ENCODE assay signal across 17 mouse cellular contexts in the genomic region with DNA sequence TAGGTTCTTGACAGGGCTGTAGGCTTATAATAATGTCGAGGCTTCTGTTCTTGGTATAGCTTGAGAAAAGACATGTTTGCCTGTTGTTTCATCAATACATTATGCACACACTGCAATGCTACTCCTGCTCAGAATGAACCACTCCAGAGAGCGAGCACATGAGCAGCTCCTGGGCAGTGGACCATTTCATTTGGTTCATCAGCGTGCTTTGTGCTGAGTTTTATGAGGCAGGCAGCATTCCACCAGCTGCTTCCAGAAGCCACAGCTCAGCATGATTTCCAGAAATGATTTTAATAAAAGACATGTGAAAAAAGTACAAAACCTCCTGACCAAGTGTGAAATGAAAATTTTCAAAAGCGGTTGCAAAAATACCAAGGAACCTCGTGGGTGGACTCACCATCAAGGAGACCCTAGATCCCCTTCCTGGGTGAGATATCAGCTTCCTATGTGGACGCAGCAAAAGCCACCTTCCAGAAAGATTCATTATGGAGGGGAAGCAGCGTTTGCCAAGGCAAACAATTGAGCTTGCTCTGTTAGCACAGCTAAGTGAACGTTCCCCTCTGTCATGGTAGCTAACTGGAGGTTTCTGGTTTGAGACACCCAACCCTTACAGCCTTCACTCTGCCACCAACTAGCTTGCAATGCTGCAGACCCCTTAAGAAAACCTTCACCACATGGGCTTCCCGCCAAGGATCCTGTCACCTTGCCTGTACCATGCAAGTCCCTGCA.
DNase-seq lines count a peak whose midpoint lies in the region; ATAC-seq and TF ChIP-seq lines count a peak whose summit lies in the region.
"Had no signal": no experiment of that assay in that cellular context is flagged by ENCODE, and none has a peak within 500 bp of the region (broad histone marks: within the 10 kb centered on the region; RNA-seq: fewer than 3 reads in every experiment).

No protein-coding gene starts in this region.

- intact Hi-C loops in heart, postnatal 25 days (cut with DNase I), result no loop called here

- no peaks in the 10 kb centered on the region for H3K9me3 ChIP-seq in hindbrain, embryonic 14.5 days (ENCODE audit: control insufficient read depth, low read length)
- H3K9me3 ChIP-seq in hindbrain, embryonic 11.5 days (ENCODE audit: control insufficient read depth, low read length), result no peaks in the 10 kb centered on the region
- H3K9me3 ChIP-seq in lung, postnatal 0 days (ENCODE audit: low read length), result no peaks in the 10 kb centered on the region
- H3K9me3 ChIP-seq: hindbrain, embryonic 15.5 days; midbrain, embryonic 13.5 days; stomach, embryonic 15.5 days had no signal

- ATAC-seq in hindbrain, embryonic 14.5 days (ENCODE audit: low FRiP score), result no peak
- no peak for ATAC-seq in hindbrain, embryonic 11.5 days (ENCODE audit: low FRiP score)
- ATAC-seq in lung, postnatal 0 days, result no peak
- ATAC-seq: forebrain, embryonic 14.5 days; midbrain, embryonic 13.5 days had no signal

- H3K27ac ChIP-seq in hindbrain, embryonic 14.5 days, result 0 out of 2 replicates have a peak overlapping the region, but pooled peaks have one; percentile 34
- H3K27ac ChIP-seq in hindbrain, embryonic 11.5 days (ENCODE audit: low read depth, low read length), result no peak overlapping the region
- H3K27ac ChIP-seq in lung, postnatal 0 days (ENCODE audit: low read length), result no peak overlapping the region
- H3K27ac ChIP-seq: hindbrain, embryonic 15.5 days; midbrain, embryonic 13.5 days; stomach, embryonic 15.5 days had no signal

- TF ChIP-seq CTCF in lung, postnatal 0 days (IDR thresholded peaks at IDR 0.05), result no peak

- DNase-seq in hindbrain, embryonic 14.5 days (ENCODE audit: low spot score), result no peak
- no peak for DNase-seq in hindbrain, embryonic 11.5 days (ENCODE audit: low spot score)
- peak; percentile 36 for DNase-seq in brain, adult 2 months (ENCODE audit: low read depth, low spot score)
- DNase-seq in kidney, adult 11 months, result peak; percentile 23
- DNase-seq in kidney, postnatal 36 days, result peak; percentile 39 to 46
- DNase-seq in lung, postnatal 0 days (ENCODE audit: low spot score), result no peak
- DNase-seq in retina, postnatal 1 day, result no peak
- DNase-seq in heart, postnatal 25 days (ENCODE audit: low spot score), result no peak
- DNase-seq: adrenal gland, postnatal 36 days; cerebellum, adult 18-20 months; lung, postnatal 10 days; right cerebral cortex, postnatal 4 days had no signal

- TF ChIP-seq EP300 in lung, postnatal 0 days (IDR thresholded peaks at IDR 0.05), result no peak

- no peak overlapping the region for H3K4me2 ChIP-seq in hindbrain, embryonic 14.5 days (replicated peaks)
- H3K4me2 ChIP-seq in hindbrain, embryonic 11.5 days (replicated peaks; ENCODE audit: low read depth, low read length), result no peak overlapping the region
- no peak overlapping the region for H3K4me2 ChIP-seq in lung, postnatal 0 days (replicated peaks; ENCODE audit: low read depth, low read length)
- H3K4me2 ChIP-seq: heart, embryonic 11.5 days; hindbrain, embryonic 15.5 days; midbrain, embryonic 13.5 days; stomach, embryonic 15.5 days had no signal

- 76% methylated on average over 9 of the region's 9 CpGs for WGBS in hindbrain, embryonic 14.5 days
- WGBS in hindbrain, embryonic 11.5 days, result 81% methylated on average over 9 of the region's 9 CpGs
- WGBS in lung, postnatal 0 days, result 58% methylated on average over 9 of the region's 9 CpGs

- H3K4me3 ChIP-seq in hindbrain, embryonic 14.5 days (replicated peaks; ENCODE audit: low read length), result no peak overlapping the region
- no peak overlapping the region for H3K4me3 ChIP-seq in hindbrain, embryonic 11.5 days (ENCODE audit: low read depth, low read length)
- H3K4me3 ChIP-seq in lung, postnatal 0 days (ENCODE audit: low read depth, low read length), result no peak overlapping the region
- H3K4me3 ChIP-seq: hindbrain, embryonic 15.5 days; midbrain, embryonic 13.5 days; stomach, embryonic 15.5 days had no signal

- no peak overlapping the region for H3K9ac ChIP-seq in hindbrain, embryonic 14.5 days
- H3K9ac ChIP-seq in hindbrain, embryonic 11.5 days (ENCODE audit: low read depth, low read length), result no peak overlapping the region
- H3K9ac ChIP-seq in lung, postnatal 0 days (replicated peaks; ENCODE audit: low read depth), result no peak overlapping the region
- H3K9ac ChIP-seq: hindbrain, embryonic 15.5 days; midbrain, embryonic 13.5 days; stomach, embryonic 15.5 days had no signal

- H3K27me3 ChIP-seq in hindbrain, embryonic 14.5 days (ENCODE audit: control insufficient read depth, insufficient read depth, low read length), result no peaks in the 10 kb centered on the region
- H3K27me3 ChIP-seq in hindbrain, embryonic 11.5 days (ENCODE audit: control insufficient read depth, insufficient read depth, low read length), result no peaks in the 10 kb centered on the region
- H3K27me3 ChIP-seq in lung, postnatal 0 days (replicated peaks; ENCODE audit: insufficient read depth, low read length), result no peaks in the 10 kb centered on the region
- H3K27me3 ChIP-seq: hindbrain, embryonic 15.5 days; midbrain, embryonic 13.5 days; stomach, embryonic 15.5 days had no signal

- no peaks in the 10 kb centered on the region for H3K4me1 ChIP-seq in hindbrain, embryonic 14.5 days (replicated peaks; ENCODE audit: control insufficient read depth, insufficient read depth, low read length)
- H3K4me1 ChIP-seq in hindbrain, embryonic 11.5 days (replicated peaks; ENCODE audit: control insufficient read depth, insufficient read depth, low read length), result no peaks in the 10 kb centered on the region
- H3K4me1 ChIP-seq in lung, postnatal 0 days (ENCODE audit: insufficient read depth, low read depth, low read length), result no peaks in the 10 kb centered on the region
- H3K4me1 ChIP-seq: midbrain, embryonic 13.5 days had no signal

- no peaks in the 10 kb centered on the region for H3K36me3 ChIP-seq in hindbrain, embryonic 14.5 days (replicated peaks; ENCODE audit: control insufficient read depth, insufficient read depth)
- no peaks in the 10 kb centered on the region for H3K36me3 ChIP-seq in hindbrain, embryonic 11.5 days (ENCODE audit: control insufficient read depth, insufficient read depth, low read length)
- no peaks in the 10 kb centered on the region for H3K36me3 ChIP-seq in lung, postnatal 0 days (ENCODE audit: insufficient read depth, low read length)
- H3K36me3 ChIP-seq: hindbrain, embryonic 15.5 days; midbrain, embryonic 13.5 days; stomach, embryonic 15.5 days had no signal

Comparison
In these comparisons a context has a peak if more than half of its experiments do, and no peak if none do; other contexts are left out.
1. DNase-seq: peak in brain, adult 2 months (single experiment), kidney, adult 11 months (single experiment) and kidney, postnatal 36 days (2 of 2); none in hindbrain, embryonic 14.5 days (single experiment), hindbrain, embryonic 11.5 days (single experiment), lung, postnatal 0 days (single experiment), retina, postnatal 1 day (single experiment) and heart, postnatal 25 days (single experiment).